Mouse (Mus musculus): Measurements from ENCODE around the gene Cox20. TPM values are rescaled to one million over a fixed set of nuclear protein-coding genes. Genes with fewer than 3 reads are reported as not detected.

Gene Cox20
- polyA plus RNA-seq, 1 experiment from 2014 or later, result 129 TPM

DNA sequence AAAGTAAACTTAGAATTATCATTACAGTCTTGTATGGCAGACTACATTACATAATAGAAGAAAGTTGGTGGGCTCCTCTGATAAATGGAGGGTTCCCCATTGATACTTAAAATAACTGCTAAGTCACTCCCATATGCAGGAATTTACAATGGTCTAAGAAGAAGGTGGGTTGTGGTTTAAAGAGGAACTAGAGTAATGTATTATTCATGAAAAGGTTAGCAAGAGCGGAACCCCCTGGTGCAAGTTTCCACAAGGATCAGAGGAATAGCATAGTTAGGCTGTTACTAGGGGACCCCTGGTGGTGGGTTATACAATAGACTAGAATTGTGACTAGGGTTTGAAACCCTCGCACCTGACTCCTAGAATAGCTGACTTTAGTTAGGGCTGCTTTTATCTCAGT is 41.8 kb downstream of the Cox20 start:
- no peak overlapping the region for H3K4me3 ChIP-seq (replicated peaks; ENCODE audit: low read length)
- no peak overlapping the region for H3K4me2 ChIP-seq (ENCODE audit: low read length)
- 63% methylated on average over 2 of the region's 2 CpGs for WGBS
- H3K27me3 ChIP-seq (replicated peaks; ENCODE audit: control insufficient read depth, insufficient read depth, low read length), result no peaks in the 10 kb centered on the region
- H3K9ac ChIP-seq (replicated peaks; ENCODE audit: low read depth, low read length), result no peak overlapping the region
- H3K27ac ChIP-seq (ENCODE audit: low read length), result no peak overlapping the region
- no peaks in the 10 kb centered on the region for H3K4me1 ChIP-seq (replicated peaks; ENCODE audit: control insufficient read depth, insufficient read depth, low read length)
- no peak for ATAC-seq
- no peaks in the 10 kb centered on the region for H3K9me3 ChIP-seq (ENCODE audit: control insufficient read depth, low read length)
- H3K36me3 ChIP-seq (ENCODE audit: control insufficient read depth, insufficient read depth), result no peaks in the 10 kb centered on the region

DNA sequence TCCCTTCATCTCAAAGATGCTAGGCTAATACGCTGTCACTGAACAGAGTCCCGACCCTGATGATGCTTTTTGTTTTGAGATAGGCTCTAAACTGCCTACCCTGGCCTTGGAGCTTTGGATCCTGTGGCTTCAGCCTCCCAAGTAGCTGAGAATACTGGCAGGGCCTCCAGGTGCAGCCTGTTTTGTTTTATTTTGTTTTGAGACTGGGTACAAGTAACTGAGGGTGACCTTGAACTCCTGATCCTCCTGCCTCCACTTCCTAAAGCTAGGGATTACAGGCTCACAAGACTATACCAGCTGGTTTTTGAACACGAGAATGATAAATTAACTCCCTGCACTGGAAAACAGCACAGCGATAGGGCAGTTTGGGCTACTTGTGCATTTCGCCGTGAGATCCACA is 46.2 kb downstream of the Cox20 start:
- Histone ChIP-seq H3K4me2 (ENCODE audit: low read length) (no peak overlapping the region), H3K27me3 (replicated peaks; ENCODE audit: control insufficient read depth, insufficient read depth, low read length) (no peaks in the 10 kb centered on the region), H3K27ac (ENCODE audit: low read length) (no peak overlapping the region), H3K36me3 (ENCODE audit: control insufficient read depth, insufficient read depth) (no peaks in the 10 kb centered on the region), H3K4me1 (replicated peaks; ENCODE audit: control insufficient read depth, insufficient read depth, low read length) (peaks cover 12% of the 10 kb centered on the region), H3K9me3 (ENCODE audit: control insufficient read depth, low read length) (no peaks in the 10 kb centered on the region), H3K4me3 (replicated peaks; ENCODE audit: low read length) (no peak overlapping the region), H3K9ac (replicated peaks; ENCODE audit: low read depth, low read length) (no peak overlapping the region)
- ATAC-seq, result no peak
- 86% methylated on average over 6 of the region's 6 CpGs for WGBS

DNA sequence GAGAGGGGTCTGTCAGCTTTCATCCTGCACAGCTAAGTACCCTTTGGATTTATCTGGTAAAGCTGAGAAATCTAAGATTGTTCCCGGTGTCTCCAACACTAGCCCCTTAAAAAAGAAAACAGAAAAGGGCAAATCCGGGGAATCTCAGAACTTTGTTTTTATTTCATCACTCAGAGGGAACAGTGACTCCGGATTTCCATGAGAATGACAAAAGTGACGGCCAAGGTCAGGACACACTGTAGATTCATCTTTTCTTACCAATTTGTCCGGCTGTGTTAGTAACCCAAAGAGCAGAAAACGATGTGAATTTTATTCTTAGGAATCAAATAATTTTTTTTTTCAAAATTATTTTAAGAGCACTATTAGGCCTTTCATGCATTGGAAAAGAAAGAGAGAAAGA is 49.2 kb downstream of the Cox20 start:
- Histone ChIP-seq H3K9ac (replicated peaks; ENCODE audit: low read depth, low read length) (peak overlapping the region; percentile 58; the same call in 1 of the 2 replicates), H3K4me1 (replicated peaks; ENCODE audit: control insufficient read depth, insufficient read depth, low read length) (peaks cover 12% of the 10 kb centered on the region), H3K27ac (ENCODE audit: low read length) (no peak overlapping the region), H3K36me3 (ENCODE audit: control insufficient read depth, insufficient read depth) (no peaks in the 10 kb centered on the region), H3K9me3 (ENCODE audit: control insufficient read depth, low read length) (no peaks in the 10 kb centered on the region), H3K4me3 (replicated peaks; ENCODE audit: low read length) (no peak overlapping the region), H3K27me3 (replicated peaks; ENCODE audit: control insufficient read depth, insufficient read depth, low read length) (no peaks in the 10 kb centered on the region), H3K4me2 (ENCODE audit: low read length) (no peak overlapping the region)
- no peak for ATAC-seq
- WGBS, result 77% methylated on average over 6 of the region's 6 CpGs

DNA sequence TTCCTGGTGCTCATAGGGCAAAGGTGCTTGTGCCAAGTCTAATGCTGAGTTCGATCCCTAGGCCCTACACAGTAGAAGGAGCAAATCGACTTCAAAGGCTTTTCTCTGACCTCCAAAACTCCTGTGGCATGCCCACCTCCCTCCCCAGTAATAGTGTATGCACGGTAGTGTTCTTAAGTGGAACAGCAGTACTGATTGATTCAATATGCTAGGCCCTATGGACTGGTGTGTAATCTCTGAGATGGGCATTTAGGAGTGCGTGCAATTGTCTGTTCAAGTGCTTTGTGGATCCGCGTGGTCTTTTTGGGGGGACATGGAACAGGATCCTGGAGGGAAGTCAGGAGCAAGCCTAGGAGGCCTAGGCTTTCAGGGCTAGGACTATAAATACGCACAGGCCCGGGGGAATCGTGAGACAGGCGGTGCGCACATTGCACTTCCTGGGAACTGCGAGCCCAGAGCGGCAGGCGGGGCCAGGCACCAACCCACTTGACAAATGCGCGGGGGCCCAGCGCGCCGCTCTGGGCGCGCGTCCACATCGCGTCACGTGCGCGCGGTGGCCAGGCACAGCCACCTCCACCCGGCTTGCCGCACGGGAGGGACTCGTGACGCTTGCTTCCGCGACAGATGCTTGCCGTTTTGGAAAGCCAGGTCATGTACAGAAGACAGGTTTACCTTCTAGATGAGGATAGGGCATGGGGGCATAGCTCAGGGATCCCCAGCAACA is 49.8 kb downstream of the Cox20 start:
- Histone ChIP-seq H3K9me3 (ENCODE audit: control insufficient read depth, low read length) (no peaks in the 10 kb centered on the region), H3K4me3 (replicated peaks; ENCODE audit: low read length) (peak overlapping the region; percentile 50), H3K36me3 (ENCODE audit: control insufficient read depth, insufficient read depth) (no peaks in the 10 kb centered on the region), H3K27ac (ENCODE audit: low read length) (peak overlapping the region; percentile 64), H3K4me1 (replicated peaks; ENCODE audit: control insufficient read depth, insufficient read depth, low read length) (peaks cover 12% of the 10 kb centered on the region), H3K4me2 (ENCODE audit: low read length) (peak overlapping the region; percentile 68), H3K27me3 (replicated peaks; ENCODE audit: control insufficient read depth, insufficient read depth, low read length) (no peaks in the 10 kb centered on the region), H3K9ac (replicated peaks; ENCODE audit: low read depth, low read length) (peak overlapping the region; percentile 58)
- 3% methylated on average over 36 of the region's 36 CpGs for WGBS
- ATAC-seq, result peak; percentile 97

DNA sequence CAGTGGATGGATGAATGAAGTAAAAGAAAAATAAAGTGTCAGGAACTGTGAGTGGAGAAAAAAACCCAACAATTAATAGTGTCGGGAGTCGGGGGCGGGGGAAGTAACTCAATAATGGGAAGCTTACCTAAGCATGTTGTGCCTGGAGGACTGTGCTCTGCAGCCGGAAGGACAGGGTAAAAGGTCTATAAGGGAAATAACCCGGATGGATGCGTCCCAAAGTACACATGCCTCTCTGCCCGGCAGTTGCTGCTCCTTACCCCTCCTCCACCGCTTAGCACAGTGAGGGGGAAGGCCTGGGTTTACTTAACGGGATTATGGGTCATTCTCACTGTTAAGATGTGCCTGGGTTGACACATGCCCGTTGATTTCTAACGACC is 50.3 kb downstream of the Cox20 start:
- Histone ChIP-seq H3K9ac (replicated peaks; ENCODE audit: low read depth, low read length) (peak overlapping the region; percentile 58), H3K27me3 (replicated peaks; ENCODE audit: control insufficient read depth, insufficient read depth, low read length) (no peaks in the 10 kb centered on the region), H3K9me3 (ENCODE audit: control insufficient read depth, low read length) (no peaks in the 10 kb centered on the region), H3K4me3 (replicated peaks; ENCODE audit: low read length) (peak overlapping the region; percentile 50), H3K4me2 (ENCODE audit: low read length) (peak overlapping the region; percentile 68), H3K4me1 (replicated peaks; ENCODE audit: control insufficient read depth, insufficient read depth, low read length) (peaks cover 12% of the 10 kb centered on the region), H3K27ac (ENCODE audit: low read length) (peak overlapping the region; percentile 64), H3K36me3 (ENCODE audit: control insufficient read depth, insufficient read depth) (no peaks in the 10 kb centered on the region)
- WGBS, result 1% methylated on average over 11 of the region's 11 CpGs
- ATAC-seq, result peak; percentile 70

Small RNA genes lying within 50 kb of the gene (microRNA-seq; reads per million reads assigned to microRNA genes)
- not detected for gene Gm27458

Other genes starting within 250 kb of the Cox20 start
- gene Desi2, start 131.7 kb upstream of the Cox20 start, polyA plus RNA-seq (2015; fragmentation: Nextera tagmentation; extraction: Ambion mirVana), result 17.7 and 19.9 TPM in 2 replicates
- gene Hnrnpu, start 18.7 kb downstream of the Cox20 start, polyA plus RNA-seq (2015; fragmentation: Nextera tagmentation; extraction: Ambion mirVana), result 261 and 340 TPM in 2 replicates
- 7.1 TPM in 2 replicates for gene Efcab2, start 87.0 kb downstream of the Cox20 start, polyA plus RNA-seq (2015; fragmentation: Nextera tagmentation; extraction: Ambion mirVana)
- 4.7 and 5.3 TPM in 2 replicates for gene Kif26b, start 210.0 kb downstream of the Cox20 start, polyA plus RNA-seq (2015; fragmentation: Nextera tagmentation; extraction: Ambion mirVana)